Mouse (Mus musculus): ENCODE results near the gene Nrtn. TPM values are rescaled to one million over a fixed set of nuclear protein-coding genes. Genes with fewer than 3 reads are reported as not detected.

Gene Nrtn
- polyA plus RNA-seq, 1 experiment, result 0.78 TPM

DNA sequence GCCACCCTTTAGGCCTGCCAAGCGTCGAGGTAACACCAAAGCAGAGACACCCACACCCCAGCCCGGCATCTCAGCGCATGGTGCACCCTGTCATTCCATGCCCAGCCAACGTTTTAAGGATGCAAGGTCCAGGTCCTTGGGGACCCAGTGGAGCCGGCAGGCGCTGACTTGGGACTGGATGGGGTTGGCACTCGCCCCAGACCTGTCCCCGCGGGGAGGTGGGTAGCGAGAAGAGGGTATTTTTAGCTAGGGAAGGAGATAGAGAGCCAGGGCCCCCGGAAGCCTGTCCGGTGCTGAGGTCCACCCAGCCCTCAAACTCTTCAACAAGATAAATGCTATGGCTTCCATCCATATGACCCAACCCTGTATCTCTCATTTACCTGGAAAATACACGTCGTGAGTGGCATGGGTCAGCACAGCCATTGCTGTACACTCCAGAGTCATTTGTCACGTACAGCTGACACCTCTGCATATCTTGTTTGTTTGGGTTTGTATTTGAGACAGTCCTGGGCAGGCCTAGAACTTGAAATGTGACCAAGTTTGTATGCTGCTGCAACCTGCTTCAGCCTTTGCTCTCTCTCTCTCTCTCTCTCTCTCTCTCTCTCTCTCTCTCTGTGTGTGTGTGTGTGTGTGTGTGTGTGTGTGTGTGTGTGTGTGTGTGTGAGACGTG is 17.1 kb downstream of the Nrtn start:
- TF ChIP-seq POLR2AphosphoS2 (IDR thresholded peaks at IDR 0.05; ENCODE audit: insufficient read length, low read depth), result no peak
- no peak for TF ChIP-seq SRF (IDR thresholded peaks at IDR 0.05; ENCODE audit: control insufficient read depth, insufficient read length, low read depth)
- TF ChIP-seq TCF12 (IDR thresholded peaks at IDR 0.05; ENCODE audit: insufficient read depth, poor library complexity, severe bottlenecking), result no peak
- TF ChIP-seq TCF3 (IDR thresholded peaks at IDR 0.05; ENCODE audit: insufficient read length, low read depth), result no peak
- TF ChIP-seq POLR2A (IDR thresholded peaks at IDR 0.05; ENCODE audit: insufficient read length, low read depth), result no peak
- Histone ChIP-seq H3K36me3 (ENCODE audit: control insufficient read depth, insufficient read depth) (no peaks in the 10 kb centered on the region), H3K79me2 (ENCODE audit: control insufficient read depth, insufficient read depth) (no peaks in the 10 kb centered on the region), H3K4me2 (ENCODE audit: low read depth) (no peak overlapping the region), H3K27me3 (ENCODE audit: control insufficient read depth, insufficient read depth, insufficient read length) (peaks cover 63% of the 10 kb centered on the region), H3K4me3 (no peak overlapping the region), H3ac (ENCODE audit: control insufficient read depth, insufficient read length) (no peak overlapping the region)

DNA sequence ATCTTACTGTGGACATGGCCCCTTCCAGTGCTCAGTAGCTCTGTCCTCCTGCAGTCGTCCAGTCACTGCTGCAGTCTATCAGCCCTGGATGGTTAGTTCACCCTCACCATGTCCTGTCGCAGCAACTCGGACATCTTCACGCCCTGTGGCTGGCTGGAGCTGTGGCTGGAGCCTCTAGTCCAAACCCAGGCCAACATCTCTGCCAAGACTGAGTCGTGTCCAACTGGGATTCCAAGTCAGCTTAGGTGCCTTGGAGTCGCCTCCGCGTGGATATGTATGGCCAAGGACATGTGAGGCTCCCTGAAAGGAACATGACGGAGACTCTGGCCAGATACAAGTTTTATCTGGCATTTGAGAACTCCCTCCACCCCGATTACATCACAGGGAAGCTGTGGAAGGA is 19.1 kb downstream of the Nrtn start:
- H3K36me3 ChIP-seq (ENCODE audit: control insufficient read depth, insufficient read depth), result no peaks in the 10 kb centered on the region
- H3K4me2 ChIP-seq (ENCODE audit: low read depth), result no peak overlapping the region
- H3K4me3 ChIP-seq, result no peak overlapping the region
- TF ChIP-seq CEBPB (IDR thresholded peaks at IDR 0.05; ENCODE audit: insufficient read depth, poor library complexity, severe bottlenecking) (no peak), POLR2AphosphoS2 (IDR thresholded peaks at IDR 0.05; ENCODE audit: insufficient read length, low read depth) (no peak), REST (IDR thresholded peaks at IDR 0.05; ENCODE audit: insufficient read depth, insufficient read length) (no peak), TCF12 (IDR thresholded peaks at IDR 0.05; ENCODE audit: insufficient read depth, poor library complexity, severe bottlenecking) (no peak)
- H3ac ChIP-seq (ENCODE audit: control insufficient read depth, insufficient read length), result no peak overlapping the region
- H3K27me3 ChIP-seq (ENCODE audit: control insufficient read depth, insufficient read depth, insufficient read length), result peaks cover 72% of the 10 kb centered on the region
- no peaks in the 10 kb centered on the region for H3K79me2 ChIP-seq (ENCODE audit: control insufficient read depth, insufficient read depth)

DNA sequence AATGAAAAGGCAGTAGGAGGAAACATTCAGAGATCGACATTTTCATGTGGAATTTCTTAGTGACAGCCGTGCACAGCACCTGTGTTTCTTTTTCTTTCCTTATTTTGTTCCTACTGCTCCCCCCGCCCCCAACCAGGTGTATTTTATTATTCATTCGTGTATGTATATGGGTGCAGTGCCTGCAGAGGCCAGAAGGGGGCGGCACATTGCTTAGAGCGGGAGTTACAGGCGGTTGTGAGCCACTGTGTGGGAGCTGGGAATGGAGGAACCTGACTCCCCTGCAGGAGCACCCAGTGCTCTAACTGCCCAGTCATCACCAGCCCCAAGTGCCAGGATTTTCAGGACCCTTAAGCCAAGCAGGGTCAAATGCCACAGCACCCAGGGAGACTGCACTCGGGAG is 20.8 kb downstream of the Nrtn start:
- H3ac ChIP-seq (ENCODE audit: control insufficient read depth, insufficient read length), result no peak overlapping the region
- peaks cover 76% of the 10 kb centered on the region for H3K27me3 ChIP-seq (ENCODE audit: control insufficient read depth, insufficient read depth, insufficient read length)
- no peak overlapping the region for H3K4me3 ChIP-seq
- TF ChIP-seq TCF12 (IDR thresholded peaks at IDR 0.05; ENCODE audit: insufficient read depth, poor library complexity, severe bottlenecking), result no peak
- no peak for TF ChIP-seq MYOD1 (IDR thresholded peaks at IDR 0.05; ENCODE audit: control insufficient read depth in 1 of 3, insufficient read length in 2 of 3, low read depth in 2 of 3)
- no peak for TF ChIP-seq MYOG (IDR thresholded peaks at IDR 0.05; ENCODE audit: control insufficient read depth in 1 of 3, insufficient read depth in 1 of 3, insufficient read length in 2 of 3, low read depth in 2 of 3)
- no peak for TF ChIP-seq REST (IDR thresholded peaks at IDR 0.05; ENCODE audit: insufficient read depth, insufficient read length)
- no peak for TF ChIP-seq CEBPB (IDR thresholded peaks at IDR 0.05; ENCODE audit: insufficient read depth, poor library complexity, severe bottlenecking)
- no peak for TF ChIP-seq USF1 (IDR thresholded peaks at IDR 0.05; ENCODE audit: low read depth)
- TF ChIP-seq SRF (IDR thresholded peaks at IDR 0.05; ENCODE audit: control insufficient read depth, insufficient read length, low read depth), result no peak
- no peak for TF ChIP-seq POLR2A (IDR thresholded peaks at IDR 0.05; ENCODE audit: insufficient read length, low read depth)
- H3K36me3 ChIP-seq (ENCODE audit: control insufficient read depth, insufficient read depth), result no peaks in the 10 kb centered on the region
- no peaks in the 10 kb centered on the region for H3K79me2 ChIP-seq (ENCODE audit: control insufficient read depth, insufficient read depth)
- H3K4me2 ChIP-seq (ENCODE audit: low read depth), result no peak overlapping the region

DNA sequence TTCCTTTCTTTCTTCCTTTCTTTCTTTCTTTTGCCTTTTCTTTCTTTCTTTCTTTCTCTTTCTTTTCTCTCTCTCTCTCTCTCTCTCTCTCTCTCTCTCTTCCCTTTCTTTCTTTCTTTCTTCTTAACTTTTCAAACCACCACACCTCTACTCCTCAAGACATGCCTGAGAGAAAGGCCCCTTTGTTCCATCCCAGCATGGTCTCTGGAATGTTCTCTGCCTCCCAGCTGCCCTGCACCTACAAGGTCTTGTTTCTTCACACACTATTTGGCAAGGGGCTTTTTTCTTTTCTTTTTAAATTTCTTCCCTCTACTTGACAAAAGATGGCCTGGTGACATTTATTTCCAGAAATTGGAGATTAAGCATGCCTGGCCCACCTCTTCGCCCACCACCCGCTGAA is 27.7 kb downstream of the Nrtn start:
- Histone ChIP-seq H3K4me3 (no peak overlapping the region), H3K4me2 (ENCODE audit: low read depth) (no peak overlapping the region), H3K79me2 (ENCODE audit: control insufficient read depth, insufficient read depth) (no peaks in the 10 kb centered on the region), H3K36me3 (ENCODE audit: control insufficient read depth, insufficient read depth) (no peaks in the 10 kb centered on the region), H3ac (ENCODE audit: control insufficient read depth, insufficient read length) (no peak overlapping the region), H3K27me3 (ENCODE audit: control insufficient read depth, insufficient read depth, insufficient read length) (peaks cover 47% of the 10 kb centered on the region)
- no peak for TF ChIP-seq MYOD1 (IDR thresholded peaks at IDR 0.05; ENCODE audit: control insufficient read depth in 1 of 3, insufficient read length in 2 of 3, low read depth in 2 of 3)
- no peak for TF ChIP-seq REST (IDR thresholded peaks at IDR 0.05; ENCODE audit: insufficient read depth, insufficient read length)
- TF ChIP-seq SRF (IDR thresholded peaks at IDR 0.05; ENCODE audit: control insufficient read depth, insufficient read length, low read depth), result no peak
- no peak for TF ChIP-seq E2F4 (IDR thresholded peaks at IDR 0.05; ENCODE audit: insufficient read depth)
- no peak for TF ChIP-seq TCF3 (IDR thresholded peaks at IDR 0.05; ENCODE audit: insufficient read length, low read depth)
- no peak for TF ChIP-seq TCF12 (IDR thresholded peaks at IDR 0.05; ENCODE audit: insufficient read depth, poor library complexity, severe bottlenecking)
- TF ChIP-seq POLR2AphosphoS2 (IDR thresholded peaks at IDR 0.05; ENCODE audit: insufficient read length, low read depth), result no peak
- TF ChIP-seq MYOG (IDR thresholded peaks at IDR 0.05; ENCODE audit: control insufficient read depth in 1 of 3, insufficient read depth in 1 of 3, insufficient read length in 2 of 3, low read depth in 2 of 3), result no peak
- no peak for TF ChIP-seq MAX (IDR thresholded peaks at IDR 0.05; ENCODE audit: low read depth)

DNA sequence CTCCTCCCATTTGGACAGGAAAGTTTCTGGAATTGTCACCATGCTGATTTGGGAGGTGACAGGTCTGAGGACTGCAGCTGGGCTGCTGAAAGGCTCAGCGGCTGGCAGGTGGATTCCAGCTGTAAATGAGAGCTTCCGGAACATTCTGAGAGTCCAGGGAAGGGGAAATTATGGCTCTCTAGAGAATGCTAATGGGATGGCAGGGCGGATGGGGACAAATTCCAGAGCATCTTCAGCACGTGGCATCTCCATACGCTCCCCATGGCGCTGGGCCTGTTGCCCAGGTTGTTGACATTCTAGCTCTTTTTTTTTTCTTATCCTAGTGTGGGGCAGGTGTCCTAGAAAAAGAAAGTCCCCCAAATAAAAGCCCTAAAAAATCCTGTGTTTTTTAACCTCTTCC is 28.2 kb downstream of the Nrtn start:
- no peaks in the 10 kb centered on the region for H3K36me3 ChIP-seq (ENCODE audit: control insufficient read depth, insufficient read depth)
- no peak overlapping the region for H3K4me2 ChIP-seq (ENCODE audit: low read depth)
- H3K4me3 ChIP-seq, result no peak overlapping the region
- TF ChIP-seq MYOG (IDR thresholded peaks at IDR 0.05; ENCODE audit: control insufficient read depth in 1 of 3, insufficient read depth in 1 of 3, insufficient read length in 2 of 3, low read depth in 2 of 3) (no peak), USF1 (IDR thresholded peaks at IDR 0.05; ENCODE audit: low read depth) (no peak), TCF12 (IDR thresholded peaks at IDR 0.05; ENCODE audit: insufficient read depth, poor library complexity, severe bottlenecking) (no peak), CEBPB (IDR thresholded peaks at IDR 0.05; ENCODE audit: insufficient read depth, poor library complexity, severe bottlenecking) (no peak), POLR2A (IDR thresholded peaks at IDR 0.05; ENCODE audit: insufficient read length, low read depth) (no peak), MYOD1 (IDR thresholded peaks at IDR 0.05; ENCODE audit: control insufficient read depth in 1 of 3, insufficient read length in 2 of 3, low read depth in 2 of 3) (no peak), POLR2AphosphoS2 (IDR thresholded peaks at IDR 0.05; ENCODE audit: insufficient read length, low read depth) (no peak), SRF (IDR thresholded peaks at IDR 0.05; ENCODE audit: control insufficient read depth, insufficient read length, low read depth) (no peak), REST (IDR thresholded peaks at IDR 0.05; ENCODE audit: insufficient read depth, insufficient read length) (no peak), MAX (IDR thresholded peaks at IDR 0.05; ENCODE audit: low read depth) (no peak), TCF3 (IDR thresholded peaks at IDR 0.05; ENCODE audit: insufficient read length, low read depth) (no peak), E2F4 (IDR thresholded peaks at IDR 0.05; ENCODE audit: insufficient read depth) (no peak)
- peaks cover 42% of the 10 kb centered on the region for H3K27me3 ChIP-seq (ENCODE audit: control insufficient read depth, insufficient read depth, insufficient read length)
- no peaks in the 10 kb centered on the region for H3K79me2 ChIP-seq (ENCODE audit: control insufficient read depth, insufficient read depth)
- no peak overlapping the region for H3ac ChIP-seq (ENCODE audit: control insufficient read depth, insufficient read length)
